Mouse (Mus musculus): ENCODE results near the gene Ttc28. TPM values are rescaled to one million over a fixed set of nuclear protein-coding genes. Genes with fewer than 3 reads are reported as not detected.
A peak's percentile ranks its signal among the peaks of the same experiment; 100 is the strongest.

The Ttc28 gene
- polyA plus RNA-seq, 3 experiments from 2014 or later = 0.83 to 4.4 (median 4.3) TPM

DNA sequence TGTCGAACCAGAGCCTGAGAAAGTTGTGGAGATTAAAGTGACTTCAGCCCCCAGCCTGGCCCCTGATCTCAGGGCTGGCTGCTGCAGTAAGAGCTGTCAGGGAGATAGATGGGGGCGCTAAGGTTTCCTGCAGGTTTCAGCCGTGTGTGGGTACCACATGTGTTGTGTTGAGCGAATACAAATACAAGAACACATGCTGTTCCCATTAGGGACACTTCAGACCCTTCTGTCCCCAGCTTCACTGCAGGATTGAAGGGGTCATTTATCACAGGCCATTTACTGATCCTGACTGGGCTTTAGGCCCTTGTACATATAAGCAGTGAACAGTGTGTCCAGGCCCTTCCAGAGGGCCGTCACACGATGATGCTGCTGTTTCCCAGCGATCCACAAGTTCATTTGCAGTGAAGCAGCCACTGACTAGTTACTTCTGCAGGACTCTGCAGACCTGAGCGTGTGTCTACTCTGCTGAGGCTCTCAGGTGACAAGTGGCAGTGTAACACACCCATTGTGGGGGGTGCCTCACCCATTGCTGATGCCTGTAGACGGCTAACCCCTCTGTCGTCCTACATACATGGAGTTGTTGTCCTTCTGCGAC, 258.7 kb downstream of the Ttc28 start:
- no peak for ATAC-seq

DNA sequence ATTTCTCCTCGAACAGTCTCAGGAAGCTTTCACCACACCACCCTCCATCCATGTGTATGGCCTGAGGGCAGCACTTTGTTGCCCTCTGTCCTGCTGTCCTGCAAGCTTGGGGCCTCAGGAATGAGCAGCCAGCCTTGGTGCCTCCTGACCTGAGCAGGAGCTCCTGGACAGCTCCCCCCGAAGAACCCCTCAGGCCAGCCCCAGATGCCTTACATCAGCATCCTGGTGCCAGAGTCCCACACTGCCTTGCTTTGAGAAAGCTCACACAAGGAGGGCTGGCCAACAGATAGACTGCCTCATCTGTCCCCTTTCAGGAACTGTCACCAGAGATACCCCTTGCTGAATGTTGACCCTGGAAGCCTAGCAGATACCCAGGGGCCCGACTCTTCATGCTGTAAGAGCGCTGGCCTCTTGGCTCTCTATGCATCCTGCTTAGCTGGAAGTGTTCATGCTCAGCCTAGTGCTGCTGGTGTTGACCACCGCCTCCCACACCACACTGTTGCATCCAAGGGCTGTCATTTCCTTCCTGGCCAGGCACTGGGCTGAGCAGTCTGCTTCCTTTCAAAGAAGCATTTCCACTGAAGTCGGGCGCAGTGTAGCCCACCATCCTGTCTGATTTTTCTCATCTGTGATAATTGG, 259.4 kb downstream of the Ttc28 start:
- no peak for ATAC-seq

GRCm38 (mm10) chr5:111139622-111140021, 260.0 kb downstream of the Ttc28 start:
- ATAC-seq = no peak

GRCm38 (mm10) chr5:111141139-111141885, 261.7 kb downstream of the Ttc28 start:
- no peak for ATAC-seq

- no peak for ATAC-seq
Measured at GRCm38 (mm10) chr5:111142837-111143236, 263.2 kb downstream of the Ttc28 start.

- ATAC-seq = no peak
Measured at GRCm38 (mm10) chr5:111144411-111144810, 264.8 kb downstream of the Ttc28 start.

GRCm38 (mm10) chr5:111150581-111150980, 271.0 kb downstream of the Ttc28 start:
- ATAC-seq = peak; percentile 69

DNA sequence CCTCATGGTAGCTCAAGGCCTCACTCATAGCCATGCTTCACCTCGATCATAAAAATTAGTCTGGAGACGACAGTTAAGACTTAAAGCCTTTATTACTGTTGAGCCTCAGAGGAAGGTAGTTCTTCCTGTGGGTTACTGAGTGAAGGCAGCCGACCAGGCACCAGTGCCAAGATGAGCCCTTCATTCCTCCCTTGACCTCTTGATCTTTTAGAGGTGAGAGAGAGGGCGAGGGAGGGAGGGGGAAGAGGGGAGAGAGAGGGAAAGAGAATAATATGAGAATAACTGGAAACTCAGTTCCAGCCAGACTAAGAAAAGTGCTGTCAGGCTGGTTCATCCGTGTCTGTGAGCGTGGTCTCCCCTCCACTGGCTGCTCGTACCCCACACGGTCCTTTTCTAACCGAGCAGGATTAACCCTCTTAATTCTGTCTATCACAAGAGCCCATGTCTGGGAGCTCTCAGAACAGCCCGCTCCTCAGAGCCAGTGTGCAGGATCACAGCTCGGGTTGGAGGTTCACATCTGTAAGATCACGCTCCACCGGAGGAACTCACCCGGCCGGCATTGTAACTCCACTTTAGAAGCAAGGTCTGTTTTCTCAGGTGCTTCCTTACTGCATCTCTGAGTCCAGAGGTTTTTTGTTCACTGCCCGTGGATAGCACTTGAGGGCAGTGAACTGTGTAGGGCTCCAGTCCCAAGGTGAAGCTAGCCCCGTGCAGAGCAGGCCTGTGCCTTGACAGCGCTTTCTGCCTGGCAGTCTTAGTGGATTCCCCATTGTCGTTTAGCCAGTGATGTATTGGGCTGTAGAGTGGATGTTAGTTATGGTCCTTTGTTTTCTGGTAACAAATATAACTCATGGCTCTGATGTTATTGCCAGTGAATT, 272.5 kb downstream of the Ttc28 start:
- no peak for ATAC-seq

DNA sequence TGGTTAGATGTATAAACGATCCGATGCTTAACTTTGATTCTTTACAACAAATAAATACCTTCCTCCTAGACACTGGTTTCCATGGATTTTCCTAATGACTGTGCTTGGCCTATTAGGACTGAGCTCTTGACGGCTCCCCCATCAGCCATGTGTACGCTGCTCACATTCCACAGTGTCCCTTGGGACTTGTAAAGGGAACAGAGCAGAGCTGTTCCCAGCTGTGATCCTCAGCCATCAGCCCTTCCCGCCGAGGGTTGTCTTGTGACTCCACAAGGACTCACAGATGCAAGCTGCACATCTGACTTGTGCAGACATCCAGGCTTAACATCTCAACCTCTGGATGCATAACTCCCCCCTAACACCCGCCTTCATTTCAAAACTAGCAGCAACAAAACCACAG, 275.0 kb downstream of the Ttc28 start:
- no peak for ATAC-seq

GRCm38 (mm10) chr5:111155271-111155670, 275.7 kb downstream of the Ttc28 start:
- ATAC-seq = no peak

- ATAC-seq = no peak
Measured at GRCm38 (mm10) chr5:111155928-111156327, 276.3 kb downstream of the Ttc28 start.

DNA sequence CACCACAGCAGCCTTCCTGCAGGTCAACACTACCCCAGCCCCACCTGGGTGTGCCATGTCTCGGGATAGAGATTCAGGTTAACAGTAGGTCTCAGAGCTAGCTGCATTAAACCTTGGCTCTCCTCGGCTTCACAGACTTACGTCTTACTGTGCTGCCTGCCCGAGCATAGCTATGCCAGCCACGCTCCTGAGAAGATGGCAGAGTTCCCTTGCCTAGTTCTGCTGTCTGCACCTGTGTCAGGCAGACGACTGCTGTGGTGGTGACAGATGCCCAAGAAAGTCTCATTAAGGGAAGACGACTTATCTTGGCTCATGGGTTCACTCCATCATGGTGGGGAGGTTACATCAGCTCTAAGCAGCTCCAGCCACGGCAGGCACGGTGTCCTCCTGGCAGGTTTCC, 278.7 kb downstream of the Ttc28 start:
- ATAC-seq = no peak

DNA sequence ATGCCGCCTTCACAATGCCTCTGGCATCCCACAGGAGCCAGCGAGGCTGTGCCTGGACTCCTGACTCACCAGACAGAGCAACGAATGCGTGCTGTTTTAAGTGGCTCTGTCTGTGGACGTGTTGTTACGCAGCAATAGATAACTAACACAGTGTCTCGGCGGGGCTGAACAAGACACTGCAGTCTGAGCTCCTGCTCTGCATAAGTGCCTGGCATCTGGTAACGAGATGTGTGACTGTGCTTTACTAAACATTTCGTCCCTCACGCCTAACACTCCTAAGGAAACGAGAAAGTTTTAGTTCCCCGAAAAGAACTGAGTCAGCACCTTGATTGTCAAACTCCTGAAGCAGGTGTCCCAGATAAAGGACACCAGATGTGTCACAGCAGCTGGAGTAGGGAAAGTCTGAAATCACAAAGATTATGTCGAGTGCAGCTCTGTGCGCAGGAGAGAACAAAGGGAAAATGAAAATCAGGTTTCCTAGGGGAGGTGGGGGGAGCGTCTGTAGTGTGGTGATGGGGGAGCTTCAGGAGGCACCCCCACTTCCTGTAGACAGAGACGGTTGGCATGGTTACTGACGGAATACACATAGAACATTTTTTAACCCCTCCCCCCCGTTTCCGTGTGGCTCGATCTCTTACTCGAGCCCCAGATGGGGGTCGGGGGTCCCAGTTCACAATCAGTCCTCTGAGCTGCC, 280.2 kb downstream of the Ttc28 start:
- ATAC-seq = peak; percentile 96

- no peak for ATAC-seq
Measured at GRCm38 (mm10) chr5:111161146-111161930, 281.7 kb downstream of the Ttc28 start.

DNA sequence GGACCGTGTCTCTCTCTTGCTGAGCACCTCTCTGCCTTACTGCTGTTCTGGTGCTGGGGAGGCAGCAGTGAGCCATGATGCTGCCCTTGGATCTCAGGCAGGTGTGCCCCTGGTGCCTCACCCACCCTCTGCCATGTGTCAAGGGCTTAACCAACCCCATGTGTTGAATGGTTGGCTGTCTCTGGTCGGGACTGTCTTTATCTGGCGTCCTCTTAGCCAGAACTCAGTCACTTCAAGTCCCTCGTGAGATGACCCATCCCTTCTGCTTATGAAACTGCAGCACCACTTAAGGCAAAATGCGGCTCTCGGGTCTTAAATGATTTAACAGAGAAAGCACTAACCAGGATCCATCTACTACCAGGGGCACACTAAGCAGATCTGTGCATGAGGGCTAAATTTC, 283.3 kb downstream of the Ttc28 start:
- ATAC-seq = no peak

DNA sequence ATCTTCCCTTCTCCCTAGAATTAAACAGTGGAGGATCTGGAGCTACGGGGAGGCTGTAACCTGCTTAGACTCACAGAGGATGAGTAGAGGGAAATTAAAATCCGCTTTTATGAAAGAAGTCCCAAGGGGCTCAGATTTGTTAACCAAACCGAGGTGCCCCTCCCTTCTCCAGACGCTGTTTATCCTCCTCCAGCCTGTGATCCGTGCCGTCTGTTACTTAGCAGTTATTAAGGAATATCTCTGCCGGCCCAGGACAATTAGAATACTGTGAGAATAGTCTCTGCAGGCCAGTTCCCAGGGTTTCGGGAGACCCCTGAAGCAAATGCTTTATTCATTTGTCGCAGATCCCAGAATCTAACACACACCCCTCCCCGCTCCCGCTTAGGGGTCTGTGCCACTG, 283.8 kb downstream of the Ttc28 start:
- no peak for ATAC-seq

GRCm38 (mm10) chr5:111164348-111164920, 284.8 kb downstream of the Ttc28 start:
- no peak for ATAC-seq

DNA sequence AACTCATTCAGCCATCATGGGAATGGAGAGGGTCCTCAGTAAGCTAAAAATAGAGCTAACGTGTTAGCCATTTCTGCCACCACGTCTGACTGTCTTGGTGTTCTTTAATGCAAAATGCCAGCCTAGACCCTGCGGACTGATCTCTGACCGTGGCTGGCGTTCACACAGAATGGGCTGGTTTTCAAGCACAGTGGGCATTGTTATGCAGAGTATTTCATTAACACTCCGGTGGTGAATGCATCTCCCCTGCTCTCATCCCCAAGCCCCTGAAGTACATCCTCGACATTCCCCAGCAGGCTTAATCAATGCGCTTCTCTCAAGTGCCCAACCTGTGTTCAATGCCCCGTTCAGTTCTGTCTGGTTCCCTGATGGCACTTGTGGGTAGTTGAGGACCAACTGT, 290.8 kb downstream of the Ttc28 start:
- ATAC-seq = no peak

- ATAC-seq = no peak
Measured at GRCm38 (mm10) chr5:111175410-111175809, 295.8 kb downstream of the Ttc28 start.

DNA sequence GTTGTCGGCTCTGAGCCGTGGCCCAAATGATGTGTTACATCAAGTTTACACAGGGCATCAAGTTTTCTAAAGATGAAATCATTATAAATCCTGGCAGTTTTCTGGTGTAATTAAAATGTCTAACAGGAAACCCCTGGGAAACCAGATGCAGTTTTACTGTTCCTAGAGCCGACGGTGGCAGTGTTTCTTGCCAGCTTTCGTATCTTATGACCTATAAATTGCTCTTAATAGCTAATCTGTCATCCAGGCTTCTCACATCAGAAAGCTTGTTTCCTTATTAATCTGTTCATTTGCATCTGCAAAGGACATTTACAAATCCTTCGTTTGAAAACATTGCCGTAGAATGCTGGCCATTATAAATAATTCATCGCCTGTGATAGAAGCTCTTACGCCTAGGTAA, 296.2 kb downstream of the Ttc28 start:
- no peak for ATAC-seq

- no peak for ATAC-seq
Measured at GRCm38 (mm10) chr5:111176441-111176840, 296.8 kb downstream of the Ttc28 start.

All from inflammation-experienced regulatory T-cells, adult 6 months (primary cell).